In the genomic region with DNA sequence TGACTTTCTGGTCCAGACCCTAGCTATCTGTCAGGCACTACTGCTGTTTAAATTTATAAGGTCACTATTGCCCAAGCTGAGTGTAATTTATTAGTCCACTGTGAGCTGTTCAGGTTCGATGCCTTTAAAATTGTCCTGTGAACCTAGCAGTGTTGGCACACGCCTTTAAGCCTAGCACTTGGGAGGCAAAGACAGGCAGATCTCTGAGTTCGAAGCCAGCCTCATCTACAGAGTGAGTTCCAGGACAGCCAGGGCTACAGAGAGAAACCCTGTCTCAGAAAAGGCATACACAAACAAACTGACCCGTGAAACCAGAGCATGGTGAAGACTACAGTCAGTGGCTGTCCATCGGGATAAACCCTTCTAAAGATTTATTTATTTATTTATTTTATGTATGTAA, we compare ENCODE assay signal across 19 mouse cellular contexts. TPM values are rescaled to one million over a fixed set of nuclear protein-coding genes. Genes with fewer than 3 reads are reported as not detected.
DNase-seq lines count a peak whose midpoint lies in the region; TF ChIP-seq lines count a peak whose summit lies in the region.
"Had no signal": no experiment of that assay in that cellular context is flagged by ENCODE, and none has a peak within 500 bp of the region (broad histone marks: within the 10 kb centered on the region; RNA-seq: fewer than 3 reads in every experiment).

No protein-coding gene starts in this region.

- H3K9me3 ChIP-seq in ES-E14 (ENCODE audit: control insufficient read depth, insufficient read depth, low read depth, low read length): no peaks in the 10 kb centered on the region
- H3K9me3 ChIP-seq: embryonic facial prominence, embryonic 13.5 days; embryonic facial prominence, embryonic 15.5 days; forebrain, embryonic 10.5 days; forebrain, embryonic 12.5 days; G1E had no signal

- in situ Hi-C loops in ES-E14 (cut with MboI; ENCODE audit: low sequenced_read_pairs in 2 of 2, unreplicated experiment in 2 of 2): no loop called here

- DNase-seq in heart, adult 11 months: peak; percentile 55
- DNase-seq in heart, postnatal 36 days: no peak
- DNase-seq in ES-E14 (ENCODE audit: low read depth, low spot score): no peak
- DNase-seq in thymus, postnatal 4 days: no peak
- DNase-seq: adrenal gland, postnatal 14 days; adrenal gland, postnatal 36 days; cerebellum, adult 11-12 months; cerebellum, adult 8-10 months; cerebellum, adult 9-11 months; cerebellum, postnatal 14 days; cerebellum, postnatal 36 days; embryo, embryonic 11 days had no signal

- H3K4me3 ChIP-seq in ES-E14 (ENCODE audit: insufficient read depth in 1 of 2, low read depth in 1 of 2, low read length in 2 of 2, poor library complexity in 1 of 2, severe bottlenecking in 1 of 2) (no peak overlapping the region), macrophage (ENCODE audit: inconsistent target) (no peak overlapping the region)
- H3K4me3 ChIP-seq: embryonic facial prominence, embryonic 13.5 days; embryonic facial prominence, embryonic 15.5 days; erythroblast, embryonic 14.5 days; forebrain, embryonic 10.5 days; forebrain, embryonic 12.5 days had no signal

- intact Hi-C loops in heart, postnatal 36 days (cut with DNase I): no loop called here

- H3K4me1 ChIP-seq in ES-E14 (ENCODE audit: control insufficient read depth in 2 of 2, insufficient read depth in 2 of 2, low read length in 2 of 2, poor library complexity in 1 of 2): peaks cover 10 to 34% of the 10 kb centered on the region in 2 experiments
- H3K4me1 ChIP-seq: embryonic facial prominence, embryonic 13.5 days; embryonic facial prominence, embryonic 15.5 days; forebrain, embryonic 12.5 days had no signal

- H3K79me2 ChIP-seq in macrophage (ENCODE audit: inconsistent target): no peaks in the 10 kb centered on the region

- H3K9ac ChIP-seq in ES-E14 (ENCODE audit: insufficient read depth, low read depth, low read length, poor library complexity, severe bottlenecking): no peak overlapping the region
- H3K9ac ChIP-seq: embryonic facial prominence, embryonic 13.5 days; embryonic facial prominence, embryonic 15.5 days; forebrain, embryonic 12.5 days had no signal

- no peaks in the 10 kb centered on the region for H3K36me3 ChIP-seq in ES-E14 (ENCODE audit: control insufficient read depth, insufficient read depth, low read length, poor library complexity, severe bottlenecking)
- no peaks in the 10 kb centered on the region for H3K36me3 ChIP-seq in macrophage (ENCODE audit: inconsistent target)
- H3K36me3 ChIP-seq: embryonic facial prominence, embryonic 13.5 days; embryonic facial prominence, embryonic 15.5 days; forebrain, embryonic 10.5 days; forebrain, embryonic 12.5 days; G1E had no signal

- H3K27ac ChIP-seq in ES-E14 (ENCODE audit: insufficient read depth, low read depth, low read length, poor library complexity, severe bottlenecking) (peak overlapping the region; percentile 93; the same call in 1 of the 2 replicates), macrophage (peak overlapping the region; percentile 28; the same call in 1 of the 2 replicates)
- H3K27ac ChIP-seq: embryonic facial prominence, embryonic 13.5 days; embryonic facial prominence, embryonic 15.5 days; forebrain, embryonic 10.5 days; forebrain, embryonic 12.5 days had no signal

- WGBS in macrophage (ENCODE audit: missing documents): 91% methylated on average over 5 of the region's 5 CpGs

TF ChIP-seq in ES-E14, 5 proteins besides CTCF, POLR2A, EP300 and RAD21:
- TF ChIP-seq MAFK (IDR thresholded peaks at IDR 0.05; ENCODE audit: insufficient read depth, low read depth, low read length): no peak
- TF ChIP-seq ZNF384 (IDR thresholded peaks at IDR 0.05; ENCODE audit: low read depth, low read length): no peak
- TF ChIP-seq ZC3H11A (IDR thresholded peaks at IDR 0.05; ENCODE audit: borderline replicate concordance, low read depth, low read length): no peak
- TF ChIP-seq HCFC1 (IDR thresholded peaks at IDR 0.05; ENCODE audit: borderline replicate concordance, insufficient read depth, low read length): no peak
- no peak for TF ChIP-seq CHD2 (IDR thresholded peaks at IDR 0.05; ENCODE audit: low read depth, low read length)

RNA-seq across cellular contexts. Expression of gene Cmip, which starts 16.5 kb away (rescaled TPM):
- total RNA-seq in heart, postnatal 36 days (2021): 10 to 100 TPM; 20.3 to 25.1 TPM
- total RNA-seq in ES-E14 (2012; rRNA removed): 24.5 and 26.3 TPM in 2 replicates
- 100 to 1,000 TPM in 23 of 26 experiments, 10 to 100 TPM in 3; 61.7 to 168 (median 115) TPM for total RNA-seq in macrophage (2018; cell fraction: chromatin; rRNA removed)
- 10 to 100 TPM; 66.7 to 95.6 (median 83.4) TPM for total RNA-seq in macrophage (2018; cell fraction: cytosol; rRNA removed)
- 10 to 100 TPM; 49.1 to 97.6 (median 85.9) TPM for total RNA-seq in macrophage (2018; cell fraction: nucleus; rRNA removed)
- 47.6 to 64.8 TPM (median 62.8 TPM) in 3 replicates for polyA plus RNA-seq in macrophage (2018)
